Mouse (Mus musculus): ENCODE results near the gene Nes. TPM values are rescaled to one million over a fixed set of nuclear protein-coding genes. Genes with fewer than 3 reads are reported as not detected.

Gene Nes
- polyA plus RNA-seq, 1 experiment from 2014 or later = 7.9 TPM

DNA sequence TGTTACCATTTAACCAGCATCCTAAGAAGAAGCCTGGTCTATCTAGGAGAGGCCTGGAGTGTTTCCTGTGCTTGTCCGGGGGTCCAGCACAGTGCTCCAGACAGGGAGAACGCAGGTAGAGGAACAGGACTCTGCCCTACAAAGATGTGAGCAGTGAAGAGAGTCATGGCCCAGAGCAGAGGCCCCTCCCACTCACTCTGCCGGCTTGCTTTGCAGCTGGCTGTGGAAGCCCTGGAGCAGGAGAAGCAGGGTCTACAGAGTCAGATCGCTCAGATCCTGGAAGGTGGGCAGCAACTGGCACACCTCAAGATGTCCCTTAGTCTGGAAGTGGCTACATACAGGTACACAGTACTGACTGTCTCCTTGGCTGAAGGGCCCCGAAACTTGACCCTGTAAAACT is 1.9 kb downstream of the Nes start:
- Histone ChIP-seq H3K4me3 (ENCODE audit: low read depth, low read length) (peak overlapping the region; percentile 49), H3K27ac (replicated peaks; ENCODE audit: low read depth, low read length) (no peak overlapping the region), H3K9me3 (ENCODE audit: control insufficient read depth, low read length) (no peaks in the 10 kb centered on the region), H3K27me3 (ENCODE audit: control insufficient read depth, insufficient read depth, low read length) (peaks cover 19% of the 10 kb centered on the region), H3K4me2 (ENCODE audit: low read depth, severe bottlenecking) (peak overlapping the region; percentile 96), H3K9ac (ENCODE audit: low read length) (no peak overlapping the region), H3K4me1 (ENCODE audit: control insufficient read depth, insufficient read depth, low read length) (peaks cover 42% of the 10 kb centered on the region), H3K36me3 (ENCODE audit: control insufficient read depth, insufficient read depth, low read length) (no peaks in the 10 kb centered on the region)
- DNase-seq (ENCODE audit: low spot score) (peak; percentile 40), ATAC-seq (ENCODE audit: insufficient number of reproducible peaks, low FRiP score, low TSS enrichment, low read depth) (no peak)
- WGBS = 24% methylated on average over 5 of the region's 5 CpGs

DNA sequence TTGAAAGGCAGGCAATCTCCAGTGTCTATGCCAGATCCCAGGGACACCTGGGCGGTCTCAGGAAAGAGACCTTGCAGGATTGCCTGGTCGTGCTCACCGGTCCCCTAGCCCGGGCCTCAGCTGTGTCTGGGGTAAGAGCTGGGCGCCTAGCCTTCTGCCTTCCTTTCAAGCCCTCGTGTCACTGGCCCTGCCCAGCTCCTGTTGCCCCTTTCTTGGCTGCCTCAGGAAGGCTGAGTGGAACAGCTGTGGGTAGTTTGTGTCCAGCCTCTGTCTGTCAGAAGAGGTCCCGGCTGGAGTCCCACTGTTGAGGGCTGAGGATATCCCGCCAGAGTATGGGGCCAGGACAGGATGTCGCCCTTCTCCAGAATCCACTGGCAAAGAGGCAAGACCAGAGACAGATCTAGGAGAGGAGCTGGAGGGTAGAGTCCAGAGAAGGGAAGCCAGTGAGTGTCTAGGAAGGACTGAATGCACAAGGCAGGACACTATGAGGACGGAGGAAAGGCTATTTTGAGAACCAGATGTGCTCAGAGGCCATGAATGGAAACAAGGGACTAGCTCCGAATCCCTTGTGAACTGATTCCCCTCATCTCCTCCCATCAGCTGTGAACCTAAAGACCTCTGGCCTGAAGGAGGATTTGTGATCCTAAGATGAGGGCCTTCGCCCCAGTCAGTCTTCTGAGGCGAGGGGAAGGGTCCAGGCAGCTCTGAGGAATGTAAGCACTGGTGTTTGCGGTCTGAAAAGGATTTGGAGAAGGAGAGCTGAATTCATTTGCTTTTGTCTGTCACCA is 2.9 kb downstream of the Nes start:
- Histone ChIP-seq H3K4me1 (ENCODE audit: control insufficient read depth, insufficient read depth, low read length) (peaks cover 42% of the 10 kb centered on the region), H3K27me3 (ENCODE audit: control insufficient read depth, insufficient read depth, low read length) (peaks cover 19% of the 10 kb centered on the region), H3K4me2 (ENCODE audit: low read depth, severe bottlenecking) (peak overlapping the region; percentile 96; the same call in 1 of the 2 replicates), H3K36me3 (ENCODE audit: control insufficient read depth, insufficient read depth, low read length) (no peaks in the 10 kb centered on the region), H3K9me3 (ENCODE audit: control insufficient read depth, low read length) (no peaks in the 10 kb centered on the region), H3K27ac (replicated peaks; ENCODE audit: low read depth, low read length) (no peak overlapping the region), H3K9ac (ENCODE audit: low read length) (no peak overlapping the region), H3K4me3 (ENCODE audit: low read depth, low read length) (no peak overlapping the region)
- DNase-seq (ENCODE audit: low spot score) = no peak
- ATAC-seq (ENCODE audit: insufficient number of reproducible peaks, low FRiP score, low TSS enrichment, low read depth) = no peak
- WGBS = 35% methylated on average over 14 of the region's 14 CpGs

DNA sequence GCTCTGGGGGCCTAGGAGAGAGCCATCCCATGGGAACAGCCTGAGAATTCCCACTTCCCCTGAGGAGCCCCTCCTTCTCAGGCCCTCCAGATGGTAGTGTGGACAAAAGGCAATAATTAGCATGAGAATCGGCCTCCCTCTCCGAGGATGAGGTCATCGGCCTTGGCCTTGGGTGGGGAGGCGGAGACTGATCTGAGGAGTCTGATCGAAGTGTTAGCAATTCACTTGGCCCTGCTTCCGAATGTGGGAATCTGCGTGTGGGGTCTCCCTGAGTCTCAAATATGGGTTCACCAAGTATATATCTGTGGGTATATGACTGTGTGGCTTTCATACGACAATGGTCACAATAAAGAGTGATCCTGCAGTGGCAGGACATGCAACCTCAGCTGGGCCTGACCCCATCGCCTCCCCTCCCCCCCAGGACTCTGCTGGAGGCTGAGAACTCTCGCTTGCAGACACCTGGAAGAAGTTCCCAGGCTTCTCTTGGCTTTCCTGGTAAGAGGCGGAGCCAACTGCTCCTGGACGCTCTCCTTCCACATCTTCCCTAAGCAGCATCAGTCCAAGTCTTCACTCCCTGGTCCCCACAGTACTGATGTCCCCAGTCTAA is 3.6 kb downstream of the Nes start:
- WGBS = 12% methylated on average over 12 of the region's 12 CpGs

DNA sequence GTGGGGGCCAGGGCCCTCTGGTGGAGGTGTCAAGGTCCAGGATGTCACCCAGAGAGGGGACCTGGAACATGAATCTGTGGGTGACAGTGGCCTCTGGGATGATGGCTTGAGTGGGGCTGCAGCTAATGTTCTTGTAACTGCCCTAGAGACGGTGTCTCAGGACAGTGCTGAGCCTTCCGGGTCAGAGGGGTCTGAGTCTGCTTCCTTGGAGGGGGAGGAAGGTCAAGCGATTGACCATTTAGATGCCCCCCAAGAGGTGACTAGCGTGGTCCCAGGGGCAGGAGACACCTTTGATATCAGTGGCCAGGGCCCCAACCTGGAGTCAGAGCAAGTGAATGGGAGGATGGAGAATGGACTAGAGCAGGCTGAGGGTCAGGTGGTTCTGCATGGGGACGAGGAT is 8.6 kb downstream of the Nes start:
- no peak for DNase-seq (ENCODE audit: low spot score)
- Histone ChIP-seq H3K27me3 (ENCODE audit: control insufficient read depth, insufficient read depth, low read length) (no peaks in the 10 kb centered on the region), H3K9ac (ENCODE audit: low read length) (no peak overlapping the region), H3K4me1 (ENCODE audit: control insufficient read depth, insufficient read depth, low read length) (peaks cover 23% of the 10 kb centered on the region), H3K4me3 (ENCODE audit: low read depth, low read length) (no peak overlapping the region), H3K27ac (replicated peaks; ENCODE audit: low read depth, low read length) (no peak overlapping the region; the same call in 1 of the 2 replicates), H3K36me3 (ENCODE audit: control insufficient read depth, insufficient read depth, low read length) (no peaks in the 10 kb centered on the region), H3K9me3 (ENCODE audit: control insufficient read depth, low read length) (no peaks in the 10 kb centered on the region), H3K4me2 (ENCODE audit: low read depth, severe bottlenecking) (no peak overlapping the region)
- ATAC-seq (ENCODE audit: insufficient number of reproducible peaks, low FRiP score, low TSS enrichment, low read depth) = no peak
- 79% methylated on average over 5 of the region's 5 CpGs for WGBS

More for the DNA sequence above, 3.6 kb downstream of the Nes start:
- Histone ChIP-seq H3K9me3 (ENCODE audit: control insufficient read depth, low read length) (no peaks in the 10 kb centered on the region), H3K9ac (ENCODE audit: low read length) (no peak overlapping the region), H3K4me3 (ENCODE audit: low read depth, low read length) (no peak overlapping the region), H3K27ac (replicated peaks; ENCODE audit: low read depth, low read length) (no peak overlapping the region), H3K27me3 (ENCODE audit: control insufficient read depth, insufficient read depth, low read length) (peaks cover 19% of the 10 kb centered on the region), H3K4me2 (ENCODE audit: low read depth, severe bottlenecking) (peak overlapping the region; percentile 3; the same call in 1 of the 2 replicates), H3K36me3 (ENCODE audit: control insufficient read depth, insufficient read depth, low read length) (no peaks in the 10 kb centered on the region), H3K4me1 (ENCODE audit: control insufficient read depth, insufficient read depth, low read length) (peaks cover 42% of the 10 kb centered on the region)
- peak; percentile 32 for DNase-seq (ENCODE audit: low spot score)
- no peak for ATAC-seq (ENCODE audit: insufficient number of reproducible peaks, low FRiP score, low TSS enrichment, low read depth)

DNA sequence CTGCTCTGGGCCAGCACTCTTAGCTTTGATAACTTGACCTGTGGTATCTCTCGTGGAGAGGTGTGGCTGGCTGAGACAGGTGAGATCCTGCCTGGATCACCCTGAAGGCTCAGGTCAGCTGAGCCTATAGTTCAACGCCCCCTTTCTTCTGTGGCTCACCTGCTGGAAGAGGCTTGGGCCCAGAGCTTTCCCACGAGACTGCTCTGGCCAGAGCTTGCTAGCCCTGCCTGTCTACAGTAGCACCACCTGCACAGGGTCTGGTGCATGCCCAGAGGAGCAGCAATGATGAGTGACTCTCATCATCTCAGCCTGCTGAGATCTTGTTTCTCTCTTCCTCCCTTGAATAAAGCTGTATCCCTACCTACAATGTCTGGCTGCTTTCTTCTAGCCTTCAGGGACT is 9.2 kb downstream of the Nes start:
- no peaks in the 10 kb centered on the region for H3K27me3 ChIP-seq (ENCODE audit: control insufficient read depth, insufficient read depth, low read length)
- no peak overlapping the region for H3K9ac ChIP-seq (ENCODE audit: low read length)
- H3K4me2 ChIP-seq (ENCODE audit: low read depth, severe bottlenecking) = no peak overlapping the region
- H3K4me3 ChIP-seq (ENCODE audit: low read depth, low read length) = no peak overlapping the region
- H3K36me3 ChIP-seq (ENCODE audit: control insufficient read depth, insufficient read depth, low read length) = no peaks in the 10 kb centered on the region
- DNase-seq (ENCODE audit: low spot score) (no peak), ATAC-seq (ENCODE audit: insufficient number of reproducible peaks, low FRiP score, low TSS enrichment, low read depth) (no peak)
- peaks cover 19% of the 10 kb centered on the region for H3K4me1 ChIP-seq (ENCODE audit: control insufficient read depth, insufficient read depth, low read length)
- WGBS = 55% methylated on average over 3 of the region's 3 CpGs
- H3K27ac ChIP-seq (replicated peaks; ENCODE audit: low read depth, low read length) = no peak overlapping the region; the same call in 1 of the 2 replicates
- no peaks in the 10 kb centered on the region for H3K9me3 ChIP-seq (ENCODE audit: control insufficient read depth, low read length)

DNA sequence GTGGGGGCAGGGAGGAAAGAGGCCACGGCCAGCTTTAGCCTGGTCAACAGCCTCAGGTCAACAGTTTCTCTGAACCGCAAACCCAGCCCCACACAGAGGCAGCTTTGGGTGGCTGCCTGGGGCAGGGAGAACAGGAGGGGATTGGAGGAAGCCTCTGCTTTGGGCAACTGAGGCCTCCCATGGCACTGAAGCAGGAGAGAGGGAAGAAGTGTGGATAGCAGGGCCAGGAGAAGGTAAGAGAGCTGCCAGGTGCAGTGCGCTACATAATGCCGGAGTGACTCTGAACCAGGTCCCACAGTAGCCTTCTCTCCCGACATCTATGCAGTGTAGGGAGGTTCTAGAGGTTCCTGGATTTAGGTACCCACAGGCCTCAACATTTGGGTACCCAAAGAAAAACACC is 9.8 kb downstream of the Nes start:
- DNase-seq (ENCODE audit: low spot score) (no peak), ATAC-seq (ENCODE audit: insufficient number of reproducible peaks, low FRiP score, low TSS enrichment, low read depth) (no peak)
- H3K9ac ChIP-seq (ENCODE audit: low read length) = no peak overlapping the region
- no peaks in the 10 kb centered on the region for H3K9me3 ChIP-seq (ENCODE audit: control insufficient read depth, low read length)
- no peaks in the 10 kb centered on the region for H3K27me3 ChIP-seq (ENCODE audit: control insufficient read depth, insufficient read depth, low read length)
- H3K4me1 ChIP-seq (ENCODE audit: control insufficient read depth, insufficient read depth, low read length) = peaks cover 19% of the 10 kb centered on the region
- no peak overlapping the region for H3K27ac ChIP-seq (replicated peaks; ENCODE audit: low read depth, low read length)
- 53% methylated on average over 5 of the region's 5 CpGs for WGBS
- no peaks in the 10 kb centered on the region for H3K36me3 ChIP-seq (ENCODE audit: control insufficient read depth, insufficient read depth, low read length)
- no peak overlapping the region for H3K4me2 ChIP-seq (ENCODE audit: low read depth, severe bottlenecking)
- no peak overlapping the region for H3K4me3 ChIP-seq (ENCODE audit: low read depth, low read length)

DNA sequence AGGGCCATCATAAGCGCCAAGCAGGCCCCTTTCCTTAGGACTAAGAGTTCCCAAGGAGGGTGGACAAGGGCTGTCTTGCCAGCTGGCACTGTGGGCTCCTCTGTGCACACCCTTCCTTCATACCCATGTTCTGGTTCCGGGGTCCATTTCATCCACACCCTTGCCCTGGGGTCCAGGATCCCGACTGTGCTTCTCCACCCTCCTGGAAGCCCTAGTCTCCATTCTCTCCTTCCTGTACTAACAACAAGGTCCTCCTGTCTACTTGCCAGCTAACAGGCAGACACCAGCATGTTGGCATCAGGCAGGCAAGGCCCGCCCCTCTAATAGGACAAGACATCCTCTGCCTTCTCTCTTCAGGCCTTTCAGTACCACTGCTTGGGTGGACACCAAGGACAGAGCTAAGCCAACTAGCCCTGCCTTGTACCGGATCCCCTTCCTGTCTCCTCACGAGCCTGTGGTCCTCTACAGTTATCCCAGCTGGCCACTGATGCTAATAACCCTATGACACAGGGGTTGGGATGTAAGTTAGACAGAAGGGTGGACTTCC is 10.4 kb downstream of the Nes start:
- Histone ChIP-seq H3K9ac (ENCODE audit: low read length) (no peak overlapping the region), H3K4me3 (ENCODE audit: low read depth, low read length) (no peak overlapping the region), H3K9me3 (ENCODE audit: control insufficient read depth, low read length) (no peaks in the 10 kb centered on the region), H3K27me3 (ENCODE audit: control insufficient read depth, insufficient read depth, low read length) (no peaks in the 10 kb centered on the region), H3K36me3 (ENCODE audit: control insufficient read depth, insufficient read depth, low read length) (no peaks in the 10 kb centered on the region), H3K27ac (replicated peaks; ENCODE audit: low read depth, low read length) (no peak overlapping the region), H3K4me2 (ENCODE audit: low read depth, severe bottlenecking) (no peak overlapping the region), H3K4me1 (ENCODE audit: control insufficient read depth, insufficient read depth, low read length) (peaks cover 19% of the 10 kb centered on the region)
- ATAC-seq (ENCODE audit: insufficient number of reproducible peaks, low FRiP score, low TSS enrichment, low read depth) (no peak), DNase-seq (ENCODE audit: low spot score) (no peak)
- 87% methylated on average over 6 of the region's 6 CpGs for WGBS

DNA sequence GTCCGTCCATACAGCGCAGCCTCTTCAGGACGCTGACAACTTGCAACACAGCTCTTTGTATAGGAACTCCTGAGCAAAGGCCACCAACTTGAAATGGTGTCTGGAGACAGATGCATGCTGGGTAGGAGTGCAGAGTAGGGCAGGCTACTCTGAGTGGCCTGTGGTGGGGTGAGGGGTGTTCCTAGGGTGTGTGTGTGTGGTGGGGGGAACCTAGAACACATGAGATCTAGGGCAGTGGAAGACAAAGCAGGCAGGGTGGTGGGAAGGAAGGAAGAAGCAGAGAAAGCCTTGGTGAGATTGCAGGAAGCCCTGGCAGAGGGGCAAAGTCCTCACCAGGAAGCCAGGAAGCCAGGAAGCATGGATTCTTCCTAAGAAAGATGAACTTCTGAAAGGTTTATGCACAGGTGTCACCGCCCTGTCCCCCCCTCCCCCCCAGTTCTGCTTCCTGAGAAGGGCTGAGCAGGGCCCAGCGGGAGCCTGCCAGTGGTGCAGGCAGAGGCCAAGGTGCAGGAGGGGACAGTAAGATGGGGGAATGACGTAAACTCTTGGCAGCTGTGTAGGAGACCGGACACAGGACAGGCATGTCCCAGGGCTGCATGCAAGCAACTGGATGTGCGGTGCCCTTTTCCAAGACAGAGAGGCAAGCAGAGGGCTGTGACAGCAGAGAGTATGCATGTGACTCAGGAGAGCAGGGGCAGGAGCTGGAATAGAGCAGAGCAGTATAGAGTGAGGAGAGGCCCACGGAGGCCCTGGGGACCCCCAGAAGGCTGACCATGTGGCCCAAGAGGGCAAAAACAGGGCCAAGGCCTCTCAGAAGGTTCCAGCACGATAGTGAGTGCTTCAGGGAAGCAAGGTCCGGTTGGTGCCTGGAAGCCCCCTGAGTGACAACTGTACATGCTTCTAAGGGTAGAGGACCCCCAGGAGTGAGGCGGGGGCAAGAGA is 11.3 kb downstream of the Nes start:
- peaks cover 19% of the 10 kb centered on the region for H3K4me1 ChIP-seq (ENCODE audit: control insufficient read depth, insufficient read depth, low read length)
- peak overlapping the region; percentile 22; the same call in 1 of the 2 replicates for H3K9ac ChIP-seq (ENCODE audit: low read length)
- no peaks in the 10 kb centered on the region for H3K36me3 ChIP-seq (ENCODE audit: control insufficient read depth, insufficient read depth, low read length)
- DNase-seq (ENCODE audit: low spot score) = no peak
- no peak overlapping the region for H3K4me3 ChIP-seq (ENCODE audit: low read depth, low read length)
- no peak for ATAC-seq (ENCODE audit: insufficient number of reproducible peaks, low FRiP score, low TSS enrichment, low read depth)
- peak overlapping the region; percentile 20; the same call in 1 of the 2 replicates for H3K4me2 ChIP-seq (ENCODE audit: low read depth, severe bottlenecking)
- WGBS = 38% methylated on average over 12 of the region's 12 CpGs
- peak overlapping the region; percentile 21; the same call in 1 of the 2 replicates for H3K27ac ChIP-seq (replicated peaks; ENCODE audit: low read depth, low read length)
- H3K9me3 ChIP-seq (ENCODE audit: control insufficient read depth, low read length) = no peaks in the 10 kb centered on the region
- H3K27me3 ChIP-seq (ENCODE audit: control insufficient read depth, insufficient read depth, low read length) = no peaks in the 10 kb centered on the region

Data from limb, embryonic 11.5 days (tissue).